Mouse (Mus musculus) lung, postnatal 36 days (tissue): Measurements from ENCODE around the gene Actr6.

ENCODE experiments used
- DNase-seq: peaks from one replicate; pipeline ENCODE4 v3.0.0; 2022; ENCODE audit warnings: mixed read lengths

Actr6 gene

GRCm38 (mm10) chr10:89732001-89732794 is at the start of gene Actr6:
Gene Actr6 (minus strand): TSS chr10:89732295.
- peak; percentile 98 for DNase-seq

GRCm38 (mm10) chr10:89776029-89776428 is 43.9 kb upstream of the Actr6 start:
- no peak for DNase-seq

GRCm38 (mm10) chr10:89771894-89772293 is 39.8 kb upstream of the Actr6 start:
- no peak for DNase-seq

GRCm38 (mm10) chr10:89769096-89769495 is 37.0 kb upstream of the Actr6 start:
- DNase-seq, result no peak

GRCm38 (mm10) chr10:89768352-89769020 is 36.4 kb upstream of the Actr6 start:
- no peak for DNase-seq

GRCm38 (mm10) chr10:89765790-89766714 is 34.0 kb upstream of the Actr6 start:
- DNase-seq, result no peak

- DNase-seq, result no peak
Observed at GRCm38 (mm10) chr10:89764457-89765121, 32.5 kb upstream of the Actr6 start.

GRCm38 (mm10) chr10:89760772-89761171 is 28.7 kb upstream of the Actr6 start:
- no peak for DNase-seq

GRCm38 (mm10) chr10:89755231-89755630 is 23.1 kb upstream of the Actr6 start:
- DNase-seq, result no peak

- DNase-seq, result peak; percentile 72
Observed at GRCm38 (mm10) chr10:89751069-89751468, 19.0 kb upstream of the Actr6 start.

GRCm38 (mm10) chr10:89748619-89749018 is 16.5 kb upstream of the Actr6 start:
- no peak for DNase-seq

GRCm38 (mm10) chr10:89747911-89748310 is 15.8 kb upstream of the Actr6 start:
- no peak for DNase-seq

- DNase-seq, result no peak
Observed at GRCm38 (mm10) chr10:89747221-89747905, 15.3 kb upstream of the Actr6 start.

- DNase-seq, result no peak
Observed at GRCm38 (mm10) chr10:89746581-89746980, 14.5 kb upstream of the Actr6 start.

- DNase-seq, result peak; percentile 42
Observed at GRCm38 (mm10) chr10:89745666-89746020, 13.5 kb upstream of the Actr6 start.

- DNase-seq, result peak; percentile 94
Observed at GRCm38 (mm10) chr10:89744871-89745665, 13.0 kb upstream of the Actr6 start, which contains the start of gene Uhrf1bp1l. Gene Uhrf1bp1l (plus strand): TSS chr10:89744991.

- DNase-seq, result peak; percentile 38
Observed at GRCm38 (mm10) chr10:89744341-89744740, 12.2 kb upstream of the Actr6 start.

- DNase-seq, result no peak
Observed at GRCm38 (mm10) chr10:89743266-89743665, 11.2 kb upstream of the Actr6 start.

- peak; percentile 37 for DNase-seq
Observed at GRCm38 (mm10) chr10:89740995-89741394, 8.9 kb upstream of the Actr6 start.

- DNase-seq, result no peak
Observed at GRCm38 (mm10) chr10:89739703-89740102, 7.6 kb upstream of the Actr6 start.

- no peak for DNase-seq
Observed at GRCm38 (mm10) chr10:89738395-89738794, 6.3 kb upstream of the Actr6 start.
